Mouse (Mus musculus) bone marrow, adult 2 months (tissue): ENCODE data around the gene Ropn1l. TPM values are rescaled to one million over a fixed set of nuclear protein-coding genes. Genes with fewer than 3 reads are reported as not detected.

ENCODE experiments used
- H3K27ac ChIP-seq: fragments of 200-500 bp; 2 replicates; pipeline ENCODE4 v1.5.1; 2012; ENCODE audit warnings: low read depth, mild to moderate bottlenecking, control low read depth, inconsistent platforms, low read length; ENCODE audit not compliant: control insufficient read depth, poor library complexity, insufficient read depth
- H3K4me1 ChIP-seq: fragments of 200-500 bp; 2 replicates; pipeline ENCODE4 v1.6.1; 2011; ENCODE audit warnings: low read length; ENCODE audit not compliant: control insufficient read depth, insufficient read depth
- H3K4me3 ChIP-seq: fragments of 200-500 bp; replicated peaks from 2 replicates; pipeline ENCODE3; 2011; ENCODE audit warnings: mild to moderate bottlenecking, low read depth, low read length, control low read depth; ENCODE audit not compliant: control insufficient read depth
- CTCF ChIP-seq: fragments of 200-500 bp; IDR thresholded peaks from 2 replicates; pipeline ENCODE4 v1.5.1; 2011; ENCODE audit warnings: low read length, control low read depth; ENCODE audit not compliant: control insufficient read depth, insufficient read depth
- POLR2A ChIP-seq: fragments of 200-500 bp; IDR thresholded peaks from 2 replicates; pipeline ENCODE4 v1.6.1; 2011; ENCODE audit warnings: low read depth, mild to moderate bottlenecking, control low read depth, low read length, borderline replicate concordance; ENCODE audit not compliant: control insufficient read depth
- WGBS: fragments of 180-500 bp; shearing (Covaris S2); methylation state at CpG from one replicate; pipeline ENCODE4 v1.1.7; 2018; 5-methylcytosine and 5-hydroxymethylcytosine counted together
- polyA plus RNA-seq: library from polyadenylated mRNA; stranded (reverse); fragments of >200 nt; gene quantifications from 2 replicates; pipeline ENCODE4 v1.2.4, GENCODE M21; 2011; ENCODE audit warnings: low replicate concordance; ENCODE audit not compliant: missing spikeins, insufficient read depth, insufficient read length

The Ropn1l gene
- polyA plus RNA-seq, 1 experiment: not detected

DNA sequence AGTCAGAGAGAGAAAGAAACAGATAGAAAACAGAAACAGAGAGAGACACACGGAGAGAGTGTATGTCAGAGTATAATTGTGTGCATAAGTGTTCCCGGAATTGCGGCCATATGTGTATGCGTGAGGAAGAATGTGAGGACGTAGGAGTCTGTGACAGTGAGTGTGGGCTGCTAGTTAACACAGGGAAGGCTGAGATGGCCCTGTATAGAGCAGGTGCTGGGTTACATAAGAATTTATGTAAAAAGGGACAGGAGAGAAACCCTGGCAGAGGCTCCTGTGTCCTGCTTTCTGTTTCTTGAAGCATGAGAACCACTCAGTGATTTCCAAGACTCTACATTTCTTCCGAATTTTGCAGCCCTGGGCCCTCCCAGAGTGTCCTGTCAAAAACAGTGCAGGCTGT lies 60.1 kb downstream of the Ropn1l start:
- WGBS: 82% methylated on average over 6 of the region's 6 CpGs
- no peak for TF ChIP-seq POLR2A
- TF ChIP-seq CTCF: no peak

GRCm38 (mm10) chr15:31392705-31393104 lies 60.8 kb downstream of the Ropn1l start:
- Histone ChIP-seq H3K27ac (no peak overlapping the region), H3K4me3 (no peak overlapping the region), H3K4me1 (no peaks in the 10 kb centered on the region)
- WGBS: 87% methylated on average over 7 of the region's 7 CpGs
- TF ChIP-seq CTCF: no peak
- TF ChIP-seq POLR2A: no peak

More for the DNA sequence above, 60.1 kb downstream of the Ropn1l start:
- Histone ChIP-seq H3K27ac (no peak overlapping the region), H3K4me1 (no peaks in the 10 kb centered on the region), H3K4me3 (no peak overlapping the region)

DNA sequence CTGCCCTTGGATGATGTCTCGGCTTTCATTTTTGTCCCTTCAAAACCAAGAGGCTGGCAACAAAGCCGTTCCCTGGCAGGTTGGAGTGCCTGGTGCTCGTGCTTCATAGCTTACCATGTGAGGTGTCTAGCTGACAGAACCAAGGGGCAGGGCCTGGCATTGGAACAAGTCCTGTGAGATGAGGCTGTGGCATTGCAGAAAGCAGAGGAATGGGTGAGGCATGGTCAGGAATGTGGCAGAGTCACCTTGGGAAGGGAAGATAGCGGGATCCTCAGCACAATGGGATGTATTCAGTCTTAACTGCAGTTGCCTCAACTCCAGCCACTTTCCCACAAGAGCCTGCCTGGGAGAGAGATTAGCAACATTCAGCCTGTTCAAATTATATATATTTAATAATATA lies 61.4 kb downstream of the Ropn1l start:
- Histone ChIP-seq H3K4me1 (no peaks in the 10 kb centered on the region), H3K4me3 (no peak overlapping the region), H3K27ac (no peak overlapping the region)
- TF ChIP-seq CTCF (no peak), POLR2A (no peak)
- WGBS: 84% methylated on average over 4 of the region's 4 CpGs

Other genes starting within 250 kb of the Ropn1l start
- 44.3 and 56.9 TPM in 2 replicates for gene Dap, start 229.4 kb downstream of the Ropn1l start, polyA plus RNA-seq
- gene Ankrd33b, start 86.0 kb downstream of the Ropn1l start, polyA plus RNA-seq: 1.2 and 3.9 TPM in 2 replicates
- 14.9 and 20.9 TPM in 2 replicates for gene March6, start 77.3 kb upstream of the Ropn1l start, polyA plus RNA-seq
- 10.0 and 10.2 TPM in 2 replicates for gene Cmbl, start 111.7 kb upstream of the Ropn1l start, polyA plus RNA-seq
- gene Cct5, start 148.1 kb upstream of the Ropn1l start, polyA plus RNA-seq: 104 and 152 TPM in 2 replicates
- gene Fam173b, start 148.1 kb upstream of the Ropn1l start, polyA plus RNA-seq: 15.2 and 17.7 TPM in 2 replicates